Mouse (Mus musculus): ENCODE measurements around the gene Dusp14. TPM values are rescaled to one million over a fixed set of nuclear protein-coding genes. Genes with fewer than 3 reads are reported as not detected.
A peak's percentile ranks its signal among the peaks of the same experiment; 100 is the strongest.

Gene Dusp14
- polyA plus RNA-seq, 1 experiment, result 1.8 TPM

DNA sequence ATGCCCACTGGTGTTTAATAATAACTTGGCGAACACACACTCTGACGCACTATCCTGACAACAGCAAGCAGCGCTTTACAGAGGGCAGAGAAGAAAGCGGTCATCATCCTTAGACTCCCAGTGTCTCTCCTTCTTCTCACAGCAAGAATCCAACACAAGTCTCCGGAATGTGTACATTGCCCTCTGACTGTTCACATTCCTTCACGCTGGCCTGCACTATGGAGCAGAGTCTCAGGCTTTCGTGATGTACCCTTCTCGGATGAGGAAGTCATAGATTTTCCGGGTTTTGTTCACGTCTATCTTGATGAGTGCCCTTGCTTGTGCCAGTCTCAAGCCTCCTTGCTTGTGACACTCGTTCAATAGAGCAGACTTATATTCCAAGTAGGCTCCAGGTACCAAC is 10.3 kb upstream of the Dusp14 start:
- no peaks in the 10 kb centered on the region for H3K4me1 ChIP-seq (ENCODE audit: control insufficient read depth, insufficient read depth, insufficient read length)
- 95% methylated on average over 11 of the region's 11 CpGs for WGBS
- H3K4me3 ChIP-seq (ENCODE audit: extremely low read depth, insufficient read depth, insufficient read length), result no peak overlapping the region
- H3K27ac ChIP-seq (ENCODE audit: insufficient read depth, low read length), result no peak overlapping the region
- DNase-seq (ENCODE audit: low read depth in 1 of 2, low spot score in 2 of 2), result no peak
- no peaks in the 10 kb centered on the region for H3K27me3 ChIP-seq (ENCODE audit: control insufficient read depth, insufficient read depth, low read length)
- no peaks in the 10 kb centered on the region for H3K36me3 ChIP-seq (ENCODE audit: control insufficient read depth, insufficient read depth, low read length)
- no peak for TF ChIP-seq POLR2A (IDR thresholded peaks at IDR 0.05; ENCODE audit: low read depth, low read length)

DNA sequence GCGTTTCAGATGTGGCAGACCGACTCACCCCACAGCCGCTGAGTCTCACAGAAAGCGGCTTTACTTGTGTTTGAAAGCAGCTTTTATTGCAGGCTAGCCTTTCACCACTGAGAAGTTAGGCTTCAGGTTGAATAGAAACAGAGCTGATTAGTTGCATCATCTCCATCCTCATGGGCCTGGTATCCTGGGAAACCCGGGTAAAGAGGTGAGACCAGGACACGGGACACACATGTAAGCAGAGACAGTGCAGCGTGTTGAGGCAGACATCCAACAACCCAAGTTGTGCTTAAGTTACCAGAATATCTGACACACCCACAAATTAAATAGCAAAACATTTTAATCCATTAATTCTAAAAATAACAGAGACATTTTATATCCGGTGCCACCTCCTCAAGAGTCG is 9.5 kb upstream of the Dusp14 start:
- Histone ChIP-seq H3K27ac (ENCODE audit: insufficient read depth, low read length) (no peak overlapping the region), H3K27me3 (ENCODE audit: control insufficient read depth, insufficient read depth, low read length) (no peaks in the 10 kb centered on the region), H3K4me1 (ENCODE audit: control insufficient read depth, insufficient read depth, insufficient read length) (no peaks in the 10 kb centered on the region), H3K36me3 (ENCODE audit: control insufficient read depth, insufficient read depth, low read length) (no peaks in the 10 kb centered on the region), H3K4me3 (ENCODE audit: extremely low read depth, insufficient read depth, insufficient read length) (no peak overlapping the region)
- DNase-seq (ENCODE audit: low read depth in 1 of 2, low spot score in 2 of 2), result no peak
- WGBS, result 94% methylated on average over 9 of the region's 9 CpGs
- TF ChIP-seq POLR2A (IDR thresholded peaks at IDR 0.05; ENCODE audit: low read depth, low read length) (no peak), CTCF (IDR thresholded peaks at IDR 0.05; ENCODE audit: extremely low read depth, insufficient read depth, insufficient read length, insufficient replicate concordance) (no peak)

DNA sequence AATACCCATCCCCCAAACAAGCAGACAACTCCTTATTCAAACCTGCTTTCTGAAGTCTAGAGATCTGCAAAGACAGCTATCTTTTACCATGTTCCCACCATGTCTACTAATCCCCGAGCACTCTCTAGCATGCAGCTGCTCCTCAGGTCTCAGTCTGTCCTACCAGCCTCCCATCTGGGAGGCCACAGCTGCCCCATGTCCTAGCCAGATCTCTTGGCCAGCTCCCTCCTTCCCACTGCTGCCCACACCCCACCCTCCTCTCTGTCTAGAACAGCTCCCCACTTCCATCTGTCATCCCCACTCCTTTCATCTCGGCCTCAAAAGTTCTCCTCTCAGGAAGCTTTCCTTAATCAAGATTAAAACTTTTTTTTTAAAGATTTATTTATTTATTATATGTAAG is 7.9 kb upstream of the Dusp14 start:
- H3K4me1 ChIP-seq (ENCODE audit: control insufficient read depth, insufficient read depth, insufficient read length), result no peaks in the 10 kb centered on the region
- H3K4me3 ChIP-seq (ENCODE audit: extremely low read depth, insufficient read depth, insufficient read length), result no peak overlapping the region
- H3K36me3 ChIP-seq (ENCODE audit: control insufficient read depth, insufficient read depth, low read length), result no peaks in the 10 kb centered on the region
- DNase-seq (ENCODE audit: low read depth in 1 of 2, low spot score in 2 of 2), result no peak
- WGBS, result 87% methylated on average over 2 of the region's 2 CpGs
- TF ChIP-seq POLR2A (IDR thresholded peaks at IDR 0.05; ENCODE audit: low read depth, low read length) (no peak), CTCF (IDR thresholded peaks at IDR 0.05; ENCODE audit: extremely low read depth, insufficient read depth, insufficient read length, insufficient replicate concordance) (no peak)
- H3K27ac ChIP-seq (ENCODE audit: insufficient read depth, low read length), result no peak overlapping the region
- H3K27me3 ChIP-seq (ENCODE audit: control insufficient read depth, insufficient read depth, low read length), result no peaks in the 10 kb centered on the region

DNA sequence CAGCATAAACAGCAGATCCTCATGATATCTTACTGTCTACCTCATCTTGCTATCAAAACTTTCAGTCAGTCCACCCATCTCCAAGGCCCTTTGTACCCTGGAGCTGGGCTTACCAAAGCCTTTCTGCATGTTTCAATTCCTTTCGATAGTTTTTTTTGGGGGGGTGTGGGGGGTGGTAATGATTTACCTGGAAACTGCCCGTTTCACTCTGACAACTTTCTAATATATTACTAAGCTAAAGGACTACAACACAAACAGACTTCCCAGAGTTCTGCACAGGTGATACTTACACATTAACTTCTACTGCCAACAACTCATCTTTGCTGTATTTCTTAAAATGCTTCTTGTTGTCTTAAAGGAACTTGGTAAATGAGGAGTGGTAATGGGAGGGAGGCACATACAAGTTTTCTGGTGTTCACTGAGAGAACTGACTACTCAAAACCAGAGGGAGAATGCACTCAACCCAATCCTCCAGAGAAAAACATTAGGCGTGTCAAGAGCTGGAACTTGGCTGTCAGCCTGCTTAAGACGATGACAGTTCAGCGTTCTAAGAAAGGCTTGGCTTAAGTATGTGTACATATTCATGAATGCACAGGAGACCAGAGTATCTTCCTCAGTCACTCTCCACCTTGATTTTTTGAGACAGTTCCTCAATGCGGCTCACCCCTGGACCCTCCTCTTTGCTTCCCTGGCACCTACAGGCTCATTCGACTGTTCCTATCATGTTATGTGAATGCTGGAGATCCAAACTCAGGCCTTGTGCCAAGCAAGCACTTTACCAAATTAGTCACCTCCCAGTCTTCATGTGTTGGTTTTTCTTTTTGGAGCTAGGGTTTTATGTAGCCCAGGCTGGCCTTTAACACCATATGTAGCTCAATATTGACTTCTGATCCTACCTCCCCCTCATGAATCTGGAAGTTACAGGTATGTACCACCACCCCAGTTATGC is 5.0 kb upstream of the Dusp14 start:
- Histone ChIP-seq H3K4me3 (ENCODE audit: extremely low read depth, insufficient read depth, insufficient read length) (no peak overlapping the region), H3K27ac (ENCODE audit: insufficient read depth, low read length) (no peak overlapping the region), H3K27me3 (ENCODE audit: control insufficient read depth, insufficient read depth, low read length) (peaks cover 2% of the 10 kb centered on the region; the same call in 1 of the 2 replicates), H3K36me3 (ENCODE audit: control insufficient read depth, insufficient read depth, low read length) (no peaks in the 10 kb centered on the region), H3K4me1 (ENCODE audit: control insufficient read depth, insufficient read depth, insufficient read length) (no peaks in the 10 kb centered on the region)
- WGBS, result 82% methylated on average over 7 of the region's 7 CpGs
- TF ChIP-seq POLR2A (IDR thresholded peaks at IDR 0.05; ENCODE audit: low read depth, low read length), result no peak
- no peak for TF ChIP-seq CTCF (IDR thresholded peaks at IDR 0.05; ENCODE audit: extremely low read depth, insufficient read depth, insufficient read length, insufficient replicate concordance)
- DNase-seq (ENCODE audit: low read depth in 1 of 2, low spot score in 2 of 2), result no peak

DNA sequence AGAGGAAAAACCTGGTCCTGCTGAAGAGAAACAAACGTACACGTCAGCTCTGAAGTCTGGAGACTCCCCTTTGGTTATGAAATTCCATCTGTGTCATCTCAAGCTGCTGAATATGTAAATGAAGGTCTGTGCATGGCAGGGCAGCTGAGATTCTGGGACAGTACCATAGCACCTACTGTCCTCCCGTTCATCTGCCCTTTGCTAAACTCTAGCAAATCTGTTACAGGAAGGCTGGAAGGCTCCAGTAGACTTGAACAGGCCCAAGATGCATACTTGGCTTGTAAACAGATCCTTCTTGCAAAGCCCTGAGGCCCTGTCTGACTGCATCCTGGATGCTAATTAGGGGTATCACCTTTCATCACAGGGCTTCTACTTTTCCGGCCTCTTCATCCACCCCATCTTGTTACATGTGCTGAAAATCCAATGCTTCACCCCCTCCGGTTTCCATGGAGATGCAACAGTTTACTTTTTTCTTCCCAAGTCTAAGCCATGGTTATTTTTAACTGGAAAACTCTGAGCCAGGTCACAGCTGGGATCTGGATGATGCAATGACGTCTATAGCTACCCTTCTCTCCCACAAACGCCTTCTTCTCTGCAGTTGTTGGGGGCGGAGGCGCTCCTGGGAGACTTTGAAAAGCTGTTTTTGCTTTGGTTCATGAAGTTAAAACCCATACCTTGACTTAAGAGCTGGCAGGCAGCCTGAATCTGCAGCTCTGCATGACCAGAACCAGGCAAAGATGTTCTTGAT is 4.0 kb upstream of the Dusp14 start:
- Histone ChIP-seq H3K4me3 (ENCODE audit: extremely low read depth, insufficient read depth, insufficient read length) (no peak overlapping the region), H3K4me1 (ENCODE audit: control insufficient read depth, insufficient read depth, insufficient read length) (peaks cover 4% of the 10 kb centered on the region; the same call in 1 of the 2 replicates), H3K27me3 (ENCODE audit: control insufficient read depth, insufficient read depth, low read length) (peaks cover 7% of the 10 kb centered on the region), H3K27ac (ENCODE audit: insufficient read depth, low read length) (no peak overlapping the region), H3K36me3 (ENCODE audit: control insufficient read depth, insufficient read depth, low read length) (no peaks in the 10 kb centered on the region)
- WGBS, result 67% methylated on average over 9 of the region's 9 CpGs
- no peak for DNase-seq (ENCODE audit: low read depth in 1 of 2, low spot score in 2 of 2)
- TF ChIP-seq POLR2A (IDR thresholded peaks at IDR 0.05; ENCODE audit: low read depth, low read length) (no peak), CTCF (IDR thresholded peaks at IDR 0.05; ENCODE audit: extremely low read depth, insufficient read depth, insufficient read length, insufficient replicate concordance) (no peak)

DNA sequence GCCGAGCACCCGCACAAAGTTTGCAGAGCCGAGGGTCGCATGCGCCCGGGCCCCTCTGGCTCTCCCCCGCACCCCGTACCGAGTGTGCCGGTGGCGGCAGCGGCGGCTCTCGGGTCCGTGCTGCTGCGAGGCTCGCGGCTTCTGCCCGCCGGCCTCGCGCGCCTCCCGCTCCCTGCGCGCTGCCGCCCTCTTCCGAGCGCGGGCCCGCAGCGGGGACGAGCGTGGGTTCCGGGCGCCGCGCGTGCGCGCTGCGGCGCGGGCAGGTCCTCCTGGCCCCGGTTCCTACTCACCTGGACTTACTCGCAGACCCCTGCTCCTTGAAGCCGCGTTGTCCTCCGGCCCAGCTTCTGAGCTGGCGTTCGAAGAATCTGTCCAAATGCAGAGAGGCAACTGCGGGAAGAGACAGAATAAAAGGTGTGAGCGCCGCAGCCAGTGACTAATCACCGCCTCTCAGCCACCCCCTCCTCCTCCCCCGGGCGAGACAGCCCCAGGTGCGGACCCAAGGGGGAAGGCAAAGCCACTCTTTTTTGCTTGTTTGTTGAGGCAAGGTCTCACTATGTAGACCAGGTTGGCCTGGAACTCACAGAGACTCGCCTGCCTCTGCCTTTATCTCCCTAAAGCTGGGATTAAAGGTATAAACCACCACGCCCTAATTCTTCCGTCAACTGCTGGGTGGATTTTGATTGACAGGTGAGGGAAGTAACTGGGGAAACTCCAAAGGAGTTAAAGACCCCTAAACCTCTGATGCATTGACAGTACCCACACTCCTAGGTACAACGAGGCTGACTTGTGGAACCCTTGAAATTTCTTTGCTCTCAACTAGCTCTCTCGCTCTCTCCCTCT is 649 bp downstream of the Dusp14 start:
- Histone ChIP-seq H3K36me3 (ENCODE audit: control insufficient read depth, insufficient read depth, low read length) (no peaks in the 10 kb centered on the region), H3K4me1 (ENCODE audit: control insufficient read depth, insufficient read depth, insufficient read length) (peaks cover 8% of the 10 kb centered on the region), H3K4me3 (ENCODE audit: extremely low read depth, insufficient read depth, insufficient read length) (peak overlapping the region; percentile 66), H3K27ac (ENCODE audit: insufficient read depth, low read length) (no peak overlapping the region), H3K27me3 (ENCODE audit: control insufficient read depth, insufficient read depth, low read length) (peaks cover 17% of the 10 kb centered on the region)
- DNase-seq (ENCODE audit: low read depth in 1 of 2, low spot score in 2 of 2), result peak; percentile 14 to 33
- 3% methylated on average over 62 of the region's 63 CpGs for WGBS
- no peak for TF ChIP-seq POLR2A (IDR thresholded peaks at IDR 0.05; ENCODE audit: low read depth, low read length)
- no peak for TF ChIP-seq CTCF (IDR thresholded peaks at IDR 0.05; ENCODE audit: extremely low read depth, insufficient read depth, insufficient read length, insufficient replicate concordance)
